Mouse (Mus musculus) intestine, embryonic 15.5 days (tissue): ENCODE data around the gene Znhit1. TPM values are rescaled to one million over a fixed set of nuclear protein-coding genes. Genes with fewer than 3 reads are reported as not detected.
"Not testable (repeated sequence)": the region's sequence is repeated elsewhere in the genome, so short reads cannot be mapped to it uniquely, and the experiment has no call there.

ENCODE experiments used
- ATAC-seq: fragments of 200-750 bp; cut with Nextera tagmentation; 2 replicates; pipeline ENCODE4 v1.8.0; 2017; ENCODE audit warnings: moderate TSS enrichment, moderate library complexity
- H3K27ac ChIP-seq: fragments of 300-500 bp; sonication (generic); 2 replicates; pipeline ENCODE4 v1.5.1; 2015; ENCODE audit warnings: mild to moderate bottlenecking, inconsistent platforms
- H3K27me3 ChIP-seq: fragments of 300-500 bp; sonication (generic); replicated peaks from 2 replicates; pipeline ENCODE4 v1.6.1; 2015; ENCODE audit warnings: inconsistent platforms
- H3K36me3 ChIP-seq: fragments of 300-500 bp; sonication (generic); 2 replicates; pipeline ENCODE4 v1.6.1; 2015; ENCODE audit warnings: inconsistent platforms
- H3K4me1 ChIP-seq: fragments of 300-500 bp; sonication (generic); replicated peaks from 2 replicates; pipeline ENCODE4 v1.6.1; 2015; ENCODE audit warnings: inconsistent platforms
- H3K4me2 ChIP-seq: fragments of 300-500 bp; sonication (generic); replicated peaks from 2 replicates; pipeline ENCODE4 v1.6.1; 2015; ENCODE audit warnings: mild to moderate bottlenecking, inconsistent platforms
- H3K4me3 ChIP-seq: fragments of 300-500 bp; sonication (generic); replicated peaks from 2 replicates; pipeline ENCODE4 v1.5.1; 2015; ENCODE audit warnings: inconsistent platforms
- H3K9ac ChIP-seq: fragments of 300-500 bp; sonication (generic); 2 replicates; pipeline ENCODE4 v1.6.1; 2015; ENCODE audit warnings: inconsistent platforms
- H3K9me3 ChIP-seq: fragments of 300-500 bp; sonication (generic); 2 replicates; pipeline ENCODE4 v1.6.1; 2016; ENCODE audit warnings: inconsistent platforms
- WGBS: fragments of 180-500 bp; shearing (Covaris S2); methylation state at CpG from one replicate; pipeline ENCODE4 v1.1.7; 2015; 5-methylcytosine and 5-hydroxymethylcytosine counted together
- polyA plus RNA-seq: library from polyadenylated mRNA; unstranded; fragments of >200 nt; fragmentation: Nextera tagmentation; extraction: Ambion mirVana; gene quantifications from 2 replicates; pipeline ENCODE4 v1.2.1, GENCODE M21; 2015

Znhit1 gene
- polyA plus RNA-seq, 1 experiment from 2014 or later, result 99.9 TPM

GRCm38 (mm10) chr5:136947874-136948273 lies 39.9 kb downstream of the Znhit1 start:
- H3K9me3 ChIP-seq, result no peaks in the 10 kb centered on the region
- ATAC-seq, result no peak
- H3K4me1 ChIP-seq, result no peaks in the 10 kb centered on the region
- H3K4me3 ChIP-seq, result no peak overlapping the region
- no peaks in the 10 kb centered on the region for H3K27me3 ChIP-seq
- no peak overlapping the region for H3K9ac ChIP-seq
- no peak overlapping the region for H3K4me2 ChIP-seq
- H3K36me3 ChIP-seq, result no peaks in the 10 kb centered on the region
- no peak overlapping the region for H3K27ac ChIP-seq

- H3K9ac ChIP-seq, result no peak overlapping the region
- H3K36me3 ChIP-seq, result no peaks in the 10 kb centered on the region
- H3K4me3 ChIP-seq, result no peak overlapping the region
- H3K27ac ChIP-seq, result no peak overlapping the region
- H3K4me1 ChIP-seq, result no peaks in the 10 kb centered on the region
- H3K9me3 ChIP-seq, result no peaks in the 10 kb centered on the region
- no peak overlapping the region for H3K4me2 ChIP-seq
- no peak for ATAC-seq
- H3K27me3 ChIP-seq, result no peaks in the 10 kb centered on the region
- 75% methylated on average over 12 of the region's 12 CpGs for WGBS
Observed at GRCm38 (mm10) chr5:136945084-136945483, 42.7 kb downstream of the Znhit1 start.

GRCm38 (mm10) chr5:136943382-136943781 lies 44.4 kb downstream of the Znhit1 start:
- Histone ChIP-seq H3K27ac (no peak overlapping the region), H3K36me3 (no peaks in the 10 kb centered on the region), H3K9ac (no peak overlapping the region), H3K9me3 (no peaks in the 10 kb centered on the region), H3K4me3 (no peak overlapping the region), H3K27me3 (no peaks in the 10 kb centered on the region), H3K4me1 (no peaks in the 10 kb centered on the region), H3K4me2 (no peak overlapping the region)
- ATAC-seq, result no peak
- WGBS, result 75% methylated on average over 2 of the region's 2 CpGs

- Histone ChIP-seq H3K9ac (no peak overlapping the region), H3K4me2 (no peak overlapping the region), H3K4me3 (no peak overlapping the region), H3K27me3 (no peaks in the 10 kb centered on the region), H3K36me3 (no peaks in the 10 kb centered on the region), H3K27ac (no peak overlapping the region), H3K4me1 (no peaks in the 10 kb centered on the region), H3K9me3 (no peaks in the 10 kb centered on the region)
- ATAC-seq, result no peak
- 68% methylated on average over 3 of the region's 3 CpGs for WGBS
Observed at GRCm38 (mm10) chr5:136942781-136943180, 45.0 kb downstream of the Znhit1 start.

- H3K4me1 ChIP-seq, result no peaks in the 10 kb centered on the region
- H3K4me2 ChIP-seq, result no peak overlapping the region
- no peak overlapping the region for H3K9ac ChIP-seq
- no peaks in the 10 kb centered on the region for H3K36me3 ChIP-seq
- no peak overlapping the region for H3K27ac ChIP-seq
- no peak overlapping the region for H3K4me3 ChIP-seq
- no peaks in the 10 kb centered on the region for H3K27me3 ChIP-seq
- ATAC-seq, result no peak
- H3K9me3 ChIP-seq, result no peaks in the 10 kb centered on the region
- WGBS, result 84% methylated on average over 12 of the region's 12 CpGs
Observed at GRCm38 (mm10) chr5:136940845-136941560, 46.8 kb downstream of the Znhit1 start.

GRCm38 (mm10) chr5:136940029-136940428 lies 47.8 kb downstream of the Znhit1 start:
- not testable (repeated sequence) for H3K9me3 ChIP-seq
- 76% methylated on average over 6 of the region's 6 CpGs for WGBS

GRCm38 (mm10) chr5:136939284-136939683 lies 48.5 kb downstream of the Znhit1 start:
- no peak overlapping the region for H3K4me3 ChIP-seq
- H3K27me3 ChIP-seq, result no peaks in the 10 kb centered on the region
- no peaks in the 10 kb centered on the region for H3K36me3 ChIP-seq
- H3K27ac ChIP-seq, result no peak overlapping the region
- H3K4me1 ChIP-seq, result no peaks in the 10 kb centered on the region
- H3K4me2 ChIP-seq, result no peak overlapping the region
- WGBS, result 66% methylated on average over 7 of the region's 7 CpGs
- H3K9me3 ChIP-seq, result no peaks in the 10 kb centered on the region
- no peak for ATAC-seq
- H3K9ac ChIP-seq, result no peak overlapping the region

More at GRCm38 (mm10) chr5:136940029-136940428, 47.8 kb downstream of the Znhit1 start:
- not testable (repeated sequence) for H3K4me3 ChIP-seq, ATAC-seq, H3K4me2 ChIP-seq, H3K27ac ChIP-seq, H3K9ac ChIP-seq, H3K4me1 ChIP-seq, H3K27me3 ChIP-seq, H3K36me3 ChIP-seq

- Histone ChIP-seq H3K9ac (no peak overlapping the region), H3K4me1 (no peaks in the 10 kb centered on the region), H3K36me3 (no peaks in the 10 kb centered on the region), H3K9me3 (no peaks in the 10 kb centered on the region), H3K4me2 (no peak overlapping the region), H3K27ac (no peak overlapping the region), H3K4me3 (no peak overlapping the region), H3K27me3 (no peaks in the 10 kb centered on the region)
- 85% methylated on average over 5 of the region's 5 CpGs for WGBS
- no peak for ATAC-seq
Observed at GRCm38 (mm10) chr5:136937621-136938020, 50.2 kb downstream of the Znhit1 start.

- no peaks in the 10 kb centered on the region for H3K9me3 ChIP-seq
- no peak overlapping the region for H3K27ac ChIP-seq
- no peak overlapping the region for H3K4me2 ChIP-seq
- no peak overlapping the region for H3K9ac ChIP-seq
- H3K4me3 ChIP-seq, result no peak overlapping the region
- no peak for ATAC-seq
- no peaks in the 10 kb centered on the region for H3K36me3 ChIP-seq
- WGBS, result 84% methylated on average over 6 of the region's 6 CpGs
- H3K27me3 ChIP-seq, result no peaks in the 10 kb centered on the region
- no peaks in the 10 kb centered on the region for H3K4me1 ChIP-seq
Observed at GRCm38 (mm10) chr5:136936750-136937149, 51.1 kb downstream of the Znhit1 start.

GRCm38 (mm10) chr5:136935905-136936695 lies 51.7 kb downstream of the Znhit1 start:
- no peaks in the 10 kb centered on the region for H3K9me3 ChIP-seq
- no peak for ATAC-seq
- H3K4me2 ChIP-seq, result no peak overlapping the region
- no peak overlapping the region for H3K27ac ChIP-seq
- H3K4me3 ChIP-seq, result no peak overlapping the region
- H3K27me3 ChIP-seq, result no peaks in the 10 kb centered on the region
- no peak overlapping the region for H3K9ac ChIP-seq
- no peaks in the 10 kb centered on the region for H3K4me1 ChIP-seq
- no peaks in the 10 kb centered on the region for H3K36me3 ChIP-seq
- WGBS, result 68% methylated on average over 7 of the region's 7 CpGs

- no peaks in the 10 kb centered on the region for H3K27me3 ChIP-seq
- H3K27ac ChIP-seq, result no peak overlapping the region
- H3K4me1 ChIP-seq, result 0 out of 2 replicates have a peak, but pooled peaks cover 5% of the 10 kb centered on the region
- ATAC-seq, result no peak
- no peak overlapping the region for H3K4me2 ChIP-seq
- no peak overlapping the region for H3K4me3 ChIP-seq
- no peaks in the 10 kb centered on the region for H3K9me3 ChIP-seq
- 84% methylated on average over 6 of the region's 6 CpGs for WGBS
- H3K9ac ChIP-seq, result no peak overlapping the region
- no peaks in the 10 kb centered on the region for H3K36me3 ChIP-seq
Observed at GRCm38 (mm10) chr5:136933930-136934329, 53.9 kb downstream of the Znhit1 start.

GRCm38 (mm10) chr5:136932956-136933355 lies 54.9 kb downstream of the Znhit1 start:
- Histone ChIP-seq H3K4me2 (no peak overlapping the region), H3K9me3 (no peaks in the 10 kb centered on the region), H3K27me3 (no peaks in the 10 kb centered on the region), H3K36me3 (no peaks in the 10 kb centered on the region), H3K27ac (no peak overlapping the region), H3K9ac (no peak overlapping the region), H3K4me1 (0 out of 2 replicates have a peak, but pooled peaks cover 5% of the 10 kb centered on the region), H3K4me3 (no peak overlapping the region)
- WGBS, result 80% methylated on average over 5 of the region's 5 CpGs
- no peak for ATAC-seq
